Mouse (Mus musculus): ENCODE measurements around the gene Ralgapa2.

The Ralgapa2 gene

GRCm38 (mm10) chr2:146511911-146512580 is at the start of gene Ralgapa2:
Gene Ralgapa2, minus strand, starts transcription at chr2:146512344.
- peak; percentile 98 for DNase-seq (ENCODE audit: low spot score)

DNA sequence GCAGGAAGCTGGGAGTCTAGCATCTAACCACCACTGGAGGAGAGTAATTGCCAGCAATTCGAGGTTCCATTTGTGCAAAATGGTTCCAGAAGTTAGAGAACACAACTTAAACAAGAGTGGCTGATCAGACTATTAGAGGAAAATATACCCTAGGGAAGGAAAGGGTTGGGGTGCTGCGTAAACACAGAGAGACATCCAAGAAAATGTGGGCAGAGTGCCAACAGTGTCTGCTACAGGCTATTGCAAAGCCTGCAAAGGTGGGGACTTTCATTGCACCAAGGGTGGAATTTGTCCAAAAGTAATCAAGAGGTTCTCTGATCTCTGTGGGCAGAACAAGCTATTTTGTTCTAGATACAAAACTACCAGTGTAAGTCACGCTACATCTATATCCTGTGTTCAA is 49.4 kb upstream of the Ralgapa2 start:
- DNase-seq (ENCODE audit: low spot score), result no peak

GRCm38 (mm10) chr2:146560633-146561043 is 48.5 kb upstream of the Ralgapa2 start:
- DNase-seq (ENCODE audit: low spot score), result no peak

DNA sequence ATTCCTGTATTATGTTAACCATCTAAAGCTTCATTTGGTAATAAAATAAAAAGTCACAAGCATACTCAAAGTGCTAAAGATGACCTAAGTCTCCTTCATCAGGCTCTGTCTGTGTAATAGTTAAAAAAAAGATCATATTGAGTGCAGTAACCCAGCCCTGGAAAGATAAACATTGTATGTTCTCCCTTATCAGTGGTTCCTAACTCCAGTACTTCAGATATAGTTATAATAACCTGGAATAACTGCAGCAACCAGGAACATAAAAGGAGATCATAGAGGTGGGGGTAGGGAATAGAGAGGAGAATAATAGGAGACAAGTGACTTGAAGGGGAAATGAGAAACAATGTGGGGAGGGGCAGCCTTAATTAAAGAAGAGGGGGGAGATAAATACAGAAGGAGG is 44.0 kb upstream of the Ralgapa2 start:
- no peak for DNase-seq (ENCODE audit: low spot score)

GRCm38 (mm10) chr2:146555351-146555750 is 43.2 kb upstream of the Ralgapa2 start:
- DNase-seq (ENCODE audit: low spot score), result no peak

- no peak for DNase-seq (ENCODE audit: low spot score)
Measured at GRCm38 (mm10) chr2:146553701-146554100, 41.6 kb upstream of the Ralgapa2 start.

- no peak for DNase-seq (ENCODE audit: low spot score)
Measured at GRCm38 (mm10) chr2:146551818-146552217, 39.7 kb upstream of the Ralgapa2 start.

DNA sequence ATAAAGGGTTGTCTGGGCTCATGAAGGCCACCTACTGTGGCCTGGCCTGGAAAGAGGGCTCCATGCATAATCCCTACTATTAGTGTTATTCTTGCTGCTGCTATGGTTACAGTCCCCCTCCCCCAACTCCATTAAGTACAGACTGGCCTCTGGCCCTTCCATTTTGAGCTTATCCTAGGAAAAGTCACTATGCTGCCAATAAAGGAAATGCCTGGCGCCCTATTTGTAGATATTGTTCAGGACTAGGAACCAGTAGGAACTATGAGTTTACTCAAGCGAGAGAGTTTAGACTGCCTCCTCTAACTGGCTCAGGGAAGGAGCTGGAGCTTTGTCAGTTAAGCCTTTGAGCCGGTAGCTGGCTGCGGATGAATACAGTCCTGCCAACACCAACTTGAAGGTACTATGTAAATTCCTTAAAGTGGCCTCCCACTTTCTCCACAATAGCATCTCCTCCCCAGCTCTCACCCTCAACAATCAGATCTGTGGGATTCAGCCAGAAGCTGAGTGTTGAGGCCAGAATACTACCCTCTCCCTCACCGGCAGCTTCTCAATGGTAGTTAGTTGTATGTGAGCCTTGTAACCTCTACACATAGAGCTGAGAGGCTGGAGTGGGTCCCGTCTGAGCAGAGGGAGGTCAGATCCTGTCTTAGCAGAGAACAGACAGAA is 37.1 kb upstream of the Ralgapa2 start:
- no peak for DNase-seq (ENCODE audit: low spot score)

- no peak for DNase-seq (ENCODE audit: low spot score)
Measured at GRCm38 (mm10) chr2:146544155-146544814, 32.1 kb upstream of the Ralgapa2 start.

GRCm38 (mm10) chr2:146533118-146533949 is 21.2 kb upstream of the Ralgapa2 start:
- DNase-seq (ENCODE audit: low spot score), result no peak

DNA sequence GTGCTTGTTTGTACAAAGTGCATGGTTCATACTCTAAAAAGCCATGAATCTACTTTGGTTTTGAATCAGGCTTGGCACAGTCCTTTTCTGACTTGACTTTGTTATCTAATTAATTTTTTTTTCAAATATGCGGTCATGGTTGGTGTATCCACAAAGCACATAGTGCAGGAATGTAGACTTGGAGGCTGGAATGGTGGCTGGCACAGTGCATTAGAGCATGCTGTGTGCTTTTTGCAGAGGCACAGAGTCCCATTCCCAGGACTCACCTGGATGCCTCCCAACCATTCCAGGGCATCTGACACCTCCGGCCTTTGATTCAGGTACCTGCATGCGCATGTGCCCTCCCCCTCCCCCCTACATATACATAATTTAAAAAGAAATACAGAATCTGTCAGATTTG is 20.3 kb upstream of the Ralgapa2 start:
- no peak for DNase-seq (ENCODE audit: low spot score)

DNA sequence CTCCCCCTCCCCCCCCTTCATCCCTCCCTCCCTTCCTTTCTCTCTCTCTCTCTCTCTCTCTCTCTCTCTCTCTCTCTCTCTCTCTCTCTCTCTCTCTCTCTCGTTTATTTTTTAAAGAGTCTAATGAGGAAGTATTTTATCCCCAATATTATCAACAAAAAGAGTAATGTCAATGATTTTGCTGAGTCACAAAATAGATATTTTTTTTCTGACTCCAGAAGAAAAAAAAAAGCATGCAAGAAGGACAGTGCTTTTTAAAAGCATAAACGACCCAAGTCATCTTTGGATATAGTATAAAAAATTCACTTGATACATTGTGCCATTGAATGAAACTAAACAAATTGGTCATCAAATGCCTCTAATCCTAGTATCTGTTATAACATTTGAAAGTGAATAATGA is 13.3 kb upstream of the Ralgapa2 start:
- no peak for DNase-seq (ENCODE audit: low spot score)

DNA sequence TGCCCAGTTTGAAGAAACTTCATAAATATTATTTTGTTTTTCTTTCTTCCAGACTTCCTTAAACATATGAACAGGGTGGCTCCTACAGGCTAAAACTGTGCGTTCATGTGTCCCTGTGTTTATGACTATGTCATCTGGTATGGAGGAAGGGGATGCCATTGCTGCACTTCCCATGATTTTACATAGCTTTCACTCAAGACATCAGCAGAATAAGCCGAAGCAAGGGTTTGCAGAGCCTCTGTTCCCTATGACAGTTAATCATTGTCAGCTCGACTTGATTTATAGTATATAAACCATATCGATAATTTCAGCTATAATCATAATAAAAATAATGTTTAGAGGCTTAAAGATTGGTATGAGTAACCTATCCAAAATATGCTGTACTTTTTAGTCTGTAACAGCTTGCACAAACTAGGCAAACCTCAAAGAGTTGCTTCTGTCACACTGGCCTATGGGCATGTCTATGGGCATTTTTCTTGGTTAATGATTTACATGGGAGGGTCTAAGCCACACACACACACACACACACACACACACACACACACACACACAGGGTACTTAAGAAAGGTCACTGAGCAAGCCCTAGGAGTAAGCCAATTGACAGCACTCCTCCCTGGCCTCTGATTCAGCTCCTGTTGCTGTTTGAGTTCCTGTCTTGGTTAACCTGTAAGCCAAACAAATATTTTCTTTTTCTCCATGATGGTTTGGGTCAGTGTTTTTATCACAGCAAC is 12.7 kb upstream of the Ralgapa2 start:
- DNase-seq (ENCODE audit: low spot score), result no peak

- no peak for DNase-seq (ENCODE audit: low spot score)
Measured at GRCm38 (mm10) chr2:146516894-146517293, 4.8 kb upstream of the Ralgapa2 start.

DNA sequence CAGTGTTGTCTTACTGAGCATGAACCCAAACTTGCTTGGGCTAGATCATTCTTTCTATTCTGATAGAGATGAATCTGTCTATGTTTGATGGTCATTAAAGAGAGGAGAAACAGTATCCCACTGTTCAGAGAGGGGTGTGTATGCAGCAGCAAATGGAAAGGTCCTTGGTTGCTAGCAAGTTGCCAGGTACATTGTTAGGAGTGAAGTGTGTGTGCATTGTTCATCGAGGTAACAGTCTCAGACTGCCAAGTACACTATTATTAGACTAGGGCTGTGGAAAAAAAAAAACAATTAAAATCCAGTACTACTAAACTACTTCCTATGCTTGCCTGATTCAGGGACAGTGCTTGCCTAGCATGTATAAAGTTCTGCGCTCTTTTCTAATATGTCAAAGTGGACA is 2.9 kb upstream of the Ralgapa2 start:
- DNase-seq (ENCODE audit: low spot score), result no peak

- DNase-seq (ENCODE audit: low spot score), result no peak
Measured at GRCm38 (mm10) chr2:146512581-146512920, 407 bp upstream of the Ralgapa2 start.

- no peak for DNase-seq (ENCODE audit: low spot score)
Measured at GRCm38 (mm10) chr2:146511401-146511865, 711 bp downstream of the Ralgapa2 start.

DNA sequence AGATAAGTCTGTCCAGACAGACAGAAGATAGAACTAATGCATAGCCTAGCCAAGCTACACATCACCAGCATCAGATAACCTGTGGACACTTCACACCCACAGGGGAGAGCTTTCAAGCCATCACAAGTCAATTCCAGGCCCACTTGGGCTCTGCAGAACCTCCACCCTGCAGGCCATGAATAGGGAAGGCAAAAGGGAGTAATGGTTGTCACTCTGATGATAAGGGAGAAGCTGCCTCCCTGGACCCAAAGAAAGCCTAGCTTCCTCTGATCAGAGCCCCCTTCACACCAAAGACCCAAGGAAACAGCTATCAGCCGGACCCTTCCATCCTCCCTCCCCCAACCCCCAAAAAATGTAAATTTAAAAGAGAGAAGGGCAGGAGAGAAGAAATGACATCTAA is 1.4 kb downstream of the Ralgapa2 start:
- no peak for DNase-seq (ENCODE audit: low spot score)

DNA sequence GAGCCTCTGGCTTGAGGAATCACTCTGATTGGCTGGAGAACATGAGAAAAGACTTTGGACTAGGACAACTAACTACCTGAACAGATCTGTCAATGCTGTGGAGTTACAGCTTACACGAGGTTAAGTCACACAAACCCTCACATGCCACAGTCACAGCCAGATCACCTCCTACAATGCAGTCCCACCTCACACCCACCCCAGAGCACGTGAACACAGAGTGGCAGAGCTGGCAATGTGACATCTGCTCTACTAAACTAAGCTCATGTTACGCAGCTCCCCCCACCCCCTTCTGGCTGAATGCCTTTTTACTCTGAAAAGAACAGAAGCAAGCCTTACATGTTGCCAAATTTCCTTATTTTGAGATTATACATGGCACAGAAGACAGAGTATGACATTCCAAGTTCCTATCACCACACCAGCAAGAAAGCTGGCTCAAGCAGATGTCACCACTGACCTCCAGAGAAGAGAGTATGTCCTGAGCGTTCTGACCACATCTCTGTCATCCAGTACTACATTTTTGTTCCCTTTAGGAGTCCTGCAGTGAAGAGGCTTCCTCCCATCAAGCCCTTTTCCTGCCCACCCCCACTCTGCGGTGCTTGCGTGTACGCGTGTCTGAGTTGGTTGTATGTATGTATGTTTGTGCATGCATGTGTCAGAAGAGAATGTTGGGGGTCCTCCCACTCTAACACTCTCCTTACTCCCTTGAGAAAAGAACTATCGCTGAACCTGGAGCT is 9.4 kb downstream of the Ralgapa2 start:
- DNase-seq (ENCODE audit: low spot score), result no peak

GRCm38 (mm10) chr2:146500067-146500466 is 12.1 kb downstream of the Ralgapa2 start:
- no peak for DNase-seq (ENCODE audit: low spot score)

DNA sequence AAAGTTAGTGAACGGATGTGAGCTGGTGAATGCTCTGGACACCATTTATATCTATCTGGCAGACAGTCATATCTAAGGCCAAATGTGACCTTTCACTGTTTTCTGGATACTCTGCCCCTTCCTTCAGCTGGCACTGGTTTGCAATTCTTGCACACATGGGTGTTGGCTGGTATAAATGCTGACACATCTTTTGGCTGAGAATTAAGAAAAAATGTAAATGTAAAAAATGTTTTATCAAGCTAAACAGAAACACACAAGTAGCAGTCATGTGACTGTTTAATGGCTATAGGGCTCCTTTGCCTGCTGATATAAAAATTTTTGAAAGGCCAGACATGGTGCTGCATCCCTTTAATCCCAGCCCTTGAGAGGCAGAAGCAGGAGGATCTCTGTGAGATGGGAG is 13.0 kb downstream of the Ralgapa2 start:
- no peak for DNase-seq (ENCODE audit: low spot score)

All from urinary bladder, postnatal 25 days (tissue).